9 mouse cellular contexts compared by ENCODE assay signal in genomic region chr12:3745432-3746105, GRCm38 (mm10).
DNase-seq lines count a peak whose midpoint lies in the region; ATAC-seq and TF ChIP-seq lines count a peak whose summit lies in the region.
"Had no signal": no experiment of that assay in that cellular context is flagged by ENCODE, and none has a peak within 500 bp of the region (broad histone marks: within the 10 kb centered on the region; RNA-seq: fewer than 3 reads in every experiment).

No protein-coding gene starts in this region.

- WGBS in lung, postnatal 0 days = 13% methylated on average over 7 of the region's 7 CpGs
- WGBS in intestine, embryonic 16.5 days = 69% methylated on average over 7 of the region's 7 CpGs
- WGBS in forebrain, embryonic 13.5 days = 79% methylated on average over 7 of the region's 7 CpGs

- no peaks in the 10 kb centered on the region for H3K36me3 ChIP-seq in lung, postnatal 0 days (ENCODE audit: insufficient read depth, low read length)
- H3K36me3 ChIP-seq in intestine, embryonic 16.5 days (ENCODE audit: control insufficient read depth, insufficient read depth, low read length) = no peaks in the 10 kb centered on the region
- H3K36me3 ChIP-seq in forebrain, embryonic 13.5 days (ENCODE audit: poor library complexity, severe bottlenecking) = no peaks in the 10 kb centered on the region

- H3K27me3 ChIP-seq in lung, postnatal 0 days (replicated peaks; ENCODE audit: insufficient read depth, low read length) = no peaks in the 10 kb centered on the region
- no peaks in the 10 kb centered on the region for H3K27me3 ChIP-seq in intestine, embryonic 16.5 days (replicated peaks; ENCODE audit: control insufficient read depth, insufficient read depth, low read length)
- no peaks in the 10 kb centered on the region for H3K27me3 ChIP-seq in forebrain, embryonic 13.5 days

- H3K9me3 ChIP-seq in lung, postnatal 0 days (ENCODE audit: low read length) = no peaks in the 10 kb centered on the region
- H3K9me3 ChIP-seq in intestine, embryonic 16.5 days (ENCODE audit: control insufficient read depth, low read length) = no peaks in the 10 kb centered on the region
- H3K9me3 ChIP-seq in forebrain, embryonic 13.5 days (replicated peaks) = no peaks in the 10 kb centered on the region

- DNase-seq in adrenal gland, postnatal 10 days = peak; percentile 52
- DNase-seq in adrenal gland, adult 18-20 months (ENCODE audit: low spot score in 2 of 2) = no peak
- DNase-seq in B cell, adult 2 months = peak; percentile 43 to 52
- DNase-seq in heart, postnatal 10 days = peak; percentile 52 to 67
- DNase-seq in lung, postnatal 0 days (ENCODE audit: low spot score) = peak; percentile 40
- no peak for DNase-seq in cerebellum, postnatal 4 days (ENCODE audit: low spot score in 2 of 2)

- no peak for TF ChIP-seq EP300 in lung, postnatal 0 days (IDR thresholded peaks at IDR 0.05)

- H3K9ac ChIP-seq in lung, postnatal 0 days (replicated peaks; ENCODE audit: low read depth) = no peak overlapping the region
- no peak overlapping the region for H3K9ac ChIP-seq in intestine, embryonic 16.5 days (ENCODE audit: low read depth, low read length)
- no peak overlapping the region for H3K9ac ChIP-seq in forebrain, embryonic 13.5 days

- H3K27ac ChIP-seq in lung, postnatal 0 days (ENCODE audit: low read length) = no peak overlapping the region
- no peak overlapping the region for H3K27ac ChIP-seq in intestine, embryonic 16.5 days (ENCODE audit: low read length)
- H3K27ac ChIP-seq in forebrain, embryonic 13.5 days = no peak overlapping the region
- H3K27ac ChIP-seq: kidney, postnatal 0 days had no signal

- no peak overlapping the region for H3K4me3 ChIP-seq in lung, postnatal 0 days (ENCODE audit: low read depth, low read length)
- H3K4me3 ChIP-seq in intestine, embryonic 16.5 days (ENCODE audit: low read length) = no peak overlapping the region
- no peak overlapping the region for H3K4me3 ChIP-seq in forebrain, embryonic 13.5 days

- H3K4me1 ChIP-seq in lung, postnatal 0 days (ENCODE audit: insufficient read depth, low read depth, low read length) = peaks cover 8% of the 10 kb centered on the region; the same call in 1 of the 2 replicates
- H3K4me1 ChIP-seq in intestine, embryonic 16.5 days (ENCODE audit: control insufficient read depth, insufficient read depth, low read length) = no peaks in the 10 kb centered on the region
- H3K4me1 ChIP-seq in forebrain, embryonic 13.5 days = no peaks in the 10 kb centered on the region

- intact Hi-C loops in heart, postnatal 10 days (cut with DNase I) = no loop called here

- no peak; the same call in 1 of the 2 replicates for ATAC-seq in lung, postnatal 0 days
- no peak for ATAC-seq in intestine, embryonic 16.5 days
- no peak for ATAC-seq in forebrain, embryonic 13.5 days

- TF ChIP-seq CTCF in lung, postnatal 0 days (IDR thresholded peaks at IDR 0.05) = no peak

- 0 out of 2 replicates have a peak overlapping the region, but pooled peaks have one; percentile 9 for H3K4me2 ChIP-seq in lung, postnatal 0 days (replicated peaks; ENCODE audit: low read depth, low read length)
- no peak overlapping the region for H3K4me2 ChIP-seq in intestine, embryonic 16.5 days (ENCODE audit: low read depth, low read length)
- H3K4me2 ChIP-seq in forebrain, embryonic 13.5 days = no peak overlapping the region

Comparison
In these comparisons a context has a peak if more than half of its experiments do, and no peak if none do; other contexts are left out.
1. DNase-seq: peak in adrenal gland, postnatal 10 days (single experiment), B cell, adult 2 months (2 of 2), heart, postnatal 10 days (2 of 2) and lung, postnatal 0 days (single experiment); none in adrenal gland, adult 18-20 months (0 of 2) and cerebellum, postnatal 4 days (0 of 2).